Mouse (Mus musculus) bone marrow macrophage, adult 2 months (primary cell): ENCODE results near the gene Slc37a1.

Experiments
- CTCF ChIP-seq: IDR thresholded peaks from 2 replicates; pipeline ENCODE4 v1.5.1; 2012; ENCODE audit warnings: low read depth, mild to moderate bottlenecking, low read length, moderate library complexity
- POLR2A ChIP-seq: IDR thresholded peaks from 2 replicates; pipeline ENCODE4 v1.6.1; 2012; ENCODE audit warnings: mild to moderate bottlenecking, low read depth, low read length, borderline replicate concordance

GRCm38 (mm10) chr17:31285867-31286266 is 725 bp upstream of the Slc37a1 start:
- TF ChIP-seq CTCF (no peak), POLR2A (no peak)
